Mouse (Mus musculus) retina, postnatal 7 days (tissue): ENCODE measurements at regions not wholly inside any gene's neighbourhood (a gene's known extent, or its start where the extent isn't known, plus 50 kb on each side); places are given as distances from the start of the nearest gene placed in this dataset.

Experiments used
- DNase-seq: peaks from one replicate; pipeline ENCODE4 v3.0.0-alpha.2; 2012; ENCODE audit warnings: low read depth, low spot score

DNA sequence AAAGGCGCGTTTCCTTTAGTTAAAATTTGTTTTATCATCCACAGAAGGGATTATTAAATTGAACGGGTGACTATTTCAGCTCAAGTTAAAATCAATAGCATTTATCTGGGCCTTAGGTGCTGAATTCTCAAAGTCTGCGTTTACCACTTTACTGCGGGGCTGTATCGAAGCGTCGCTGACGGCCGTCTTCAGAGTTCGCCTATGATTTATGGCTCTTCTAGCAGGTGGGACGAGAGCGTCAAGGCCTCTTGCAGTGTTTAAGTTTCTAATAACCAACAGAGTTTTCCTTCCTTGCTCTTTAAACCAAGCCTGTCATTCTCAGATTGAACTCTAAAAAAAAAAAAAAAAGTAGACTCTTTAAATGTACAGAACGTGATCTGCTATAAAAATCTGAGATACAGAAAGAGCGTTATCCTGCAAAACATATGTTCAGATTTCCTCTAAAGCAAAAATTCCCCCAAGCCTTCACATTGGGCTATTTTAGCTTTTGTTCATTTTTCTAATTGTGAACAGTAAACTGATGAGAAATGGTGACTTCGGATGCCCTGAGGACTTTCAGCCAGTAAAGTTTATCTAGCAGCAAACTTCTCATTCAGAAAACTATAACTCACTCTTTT is 246.9 kb downstream of the Rpl36a-ps1 start:
- no peak for DNase-seq

DNA sequence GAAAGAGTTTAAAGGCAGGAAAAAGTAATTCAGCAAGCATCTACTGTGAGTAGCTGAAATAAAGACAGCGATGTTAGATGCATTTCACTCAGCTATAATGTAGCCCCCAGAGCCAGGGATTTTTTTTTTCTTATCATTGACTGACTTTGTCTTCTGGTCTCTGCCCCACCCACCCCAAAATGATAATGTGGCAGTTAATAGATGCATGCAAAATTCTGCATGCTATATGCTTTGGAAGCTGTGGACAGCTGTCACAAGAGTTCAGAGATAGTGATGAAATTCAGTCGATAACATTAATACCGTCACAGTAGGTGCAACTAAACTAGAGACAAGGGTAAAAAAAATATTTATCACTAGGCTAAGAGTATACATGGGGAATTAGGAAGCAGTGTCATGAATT is 263.7 kb downstream of the Rpl36a-ps1 start:
- DNase-seq: no peak

DNA sequence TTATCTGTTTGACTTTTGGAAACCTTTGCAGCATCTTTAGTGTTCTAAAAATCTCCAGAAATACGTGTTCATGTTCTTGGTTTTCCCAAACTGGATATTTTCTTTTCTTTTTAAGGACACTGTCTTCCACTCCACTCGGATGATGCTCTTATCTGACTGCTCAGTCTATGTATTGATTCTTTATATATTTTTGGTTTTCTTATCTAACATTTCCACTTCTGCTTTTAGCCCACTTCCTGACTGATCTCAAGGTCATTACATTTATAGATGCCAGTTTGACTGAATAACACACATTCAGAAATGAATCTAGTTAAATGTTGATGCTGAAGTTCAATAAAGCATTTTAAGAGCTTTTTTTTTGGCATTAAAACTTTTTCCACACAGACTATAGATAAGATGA is 265.3 kb downstream of the Rpl36a-ps1 start:
- DNase-seq: no peak

DNA sequence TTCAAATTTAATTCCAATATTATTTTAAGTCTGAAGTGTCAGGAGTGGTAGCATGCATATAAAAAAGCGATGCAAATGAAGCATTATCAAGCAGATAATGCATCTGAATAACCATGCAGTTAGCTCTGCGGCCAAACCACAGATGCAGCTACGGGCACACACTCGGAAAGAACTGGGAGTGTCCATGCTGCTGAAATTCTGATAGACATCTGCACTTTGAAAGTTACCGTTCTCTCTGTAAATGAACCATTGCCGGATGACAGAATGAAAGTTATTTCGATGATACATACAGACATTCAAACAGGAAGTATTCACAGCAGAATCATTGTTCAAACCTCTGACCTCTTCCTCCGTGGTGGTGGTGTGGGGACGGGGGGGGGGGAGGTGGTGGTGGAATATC is 271.6 kb downstream of the Rpl36a-ps1 start:
- no peak for DNase-seq

DNA sequence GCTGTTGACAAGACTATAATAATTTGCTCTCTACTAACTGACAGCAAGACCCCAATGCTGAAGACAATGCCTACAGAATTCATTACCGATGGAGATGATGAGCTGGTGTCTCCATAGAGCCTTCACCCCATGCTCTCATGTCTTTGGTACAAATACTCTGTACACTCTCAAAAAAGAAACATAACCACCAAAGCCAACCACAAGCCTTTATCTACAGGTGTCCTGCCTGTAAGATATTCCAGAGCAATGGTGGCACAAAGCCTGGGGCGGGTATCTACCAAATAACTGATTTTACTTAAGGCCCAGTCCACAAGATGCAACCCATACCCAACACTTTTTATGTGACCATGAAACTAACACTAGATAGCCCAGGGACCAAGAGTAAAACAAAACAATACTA is 273.1 kb downstream of the Rpl36a-ps1 start:
- DNase-seq: no peak

DNA sequence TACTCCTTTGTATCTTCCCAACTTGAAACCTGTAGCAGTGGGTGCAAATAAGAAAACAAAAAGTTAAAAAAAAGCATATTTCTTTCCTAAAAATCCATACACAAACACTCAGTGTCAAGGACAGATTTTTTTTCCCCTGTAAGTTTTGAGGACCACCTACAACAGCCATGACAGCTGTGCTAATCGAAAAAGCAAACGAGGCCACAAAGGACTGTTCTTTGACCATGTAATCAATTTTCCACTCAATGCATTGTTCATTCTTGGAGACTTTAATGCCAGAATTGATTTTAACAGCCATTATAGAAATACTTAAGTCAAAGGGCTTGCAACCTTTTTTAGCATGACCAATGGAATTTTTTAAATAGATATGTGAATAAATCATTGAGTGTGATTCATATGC is 286.1 kb downstream of the Rpl36a-ps1 start:
- no peak for DNase-seq

DNA sequence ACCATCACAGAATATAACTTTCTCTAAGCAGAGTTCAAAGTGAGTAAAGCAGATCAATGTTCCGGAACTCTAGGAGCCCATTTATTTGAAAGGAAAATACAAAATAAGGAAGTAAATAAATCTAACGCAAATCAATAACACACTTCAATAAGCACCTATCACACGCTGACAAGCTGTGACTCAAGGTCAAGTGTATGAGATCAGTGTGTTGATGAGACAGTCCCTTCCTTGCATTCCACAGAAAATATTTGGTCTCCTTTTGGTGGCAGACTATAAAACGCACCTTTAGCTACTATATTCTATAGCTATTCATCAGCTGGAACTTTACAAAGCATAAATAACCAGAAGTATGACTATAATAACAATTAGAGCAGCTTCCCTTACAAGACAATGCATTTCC is 286.5 kb downstream of the Rpl36a-ps1 start:
- no peak for DNase-seq

DNA sequence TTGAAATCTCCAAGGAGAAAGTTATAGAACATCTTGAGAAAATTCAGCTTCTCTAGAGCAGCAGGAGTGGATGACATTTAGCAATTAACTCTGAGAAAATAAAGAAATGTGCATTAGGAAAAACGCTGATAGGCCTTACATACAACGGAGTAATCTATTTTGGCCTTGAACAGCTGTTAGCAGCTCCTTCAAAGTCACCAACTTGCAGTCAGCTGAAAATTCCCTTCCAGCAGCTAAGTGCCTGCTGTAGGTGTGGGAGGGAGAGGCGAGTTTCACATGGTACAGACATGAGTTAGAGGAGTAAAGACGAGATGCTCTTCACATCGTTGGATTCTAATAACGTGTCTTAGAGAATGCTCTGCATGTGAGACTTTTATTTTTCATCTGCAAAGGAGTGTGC is 290.8 kb downstream of the Rpl36a-ps1 start:
- no peak for DNase-seq

DNA sequence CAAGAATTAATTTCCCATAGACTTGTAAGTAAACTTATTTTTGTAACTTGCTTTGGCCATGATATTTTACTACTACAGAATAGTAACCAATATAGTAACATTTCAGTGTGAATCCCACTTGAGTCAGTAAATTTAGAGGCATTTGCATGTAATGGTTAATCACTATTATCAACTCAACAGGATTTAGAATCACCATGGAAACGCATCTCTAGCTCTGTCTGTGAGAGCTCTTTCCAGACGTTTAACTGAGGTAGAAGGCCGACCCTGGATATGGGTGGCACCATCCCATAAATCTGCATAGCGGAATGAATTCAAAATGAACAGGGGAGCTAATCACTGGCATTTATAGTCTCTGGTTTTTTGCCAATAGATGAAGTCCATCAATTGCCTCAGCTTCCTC is 337.6 kb downstream of the Rpl36a-ps1 start:
- no peak for DNase-seq

DNA sequence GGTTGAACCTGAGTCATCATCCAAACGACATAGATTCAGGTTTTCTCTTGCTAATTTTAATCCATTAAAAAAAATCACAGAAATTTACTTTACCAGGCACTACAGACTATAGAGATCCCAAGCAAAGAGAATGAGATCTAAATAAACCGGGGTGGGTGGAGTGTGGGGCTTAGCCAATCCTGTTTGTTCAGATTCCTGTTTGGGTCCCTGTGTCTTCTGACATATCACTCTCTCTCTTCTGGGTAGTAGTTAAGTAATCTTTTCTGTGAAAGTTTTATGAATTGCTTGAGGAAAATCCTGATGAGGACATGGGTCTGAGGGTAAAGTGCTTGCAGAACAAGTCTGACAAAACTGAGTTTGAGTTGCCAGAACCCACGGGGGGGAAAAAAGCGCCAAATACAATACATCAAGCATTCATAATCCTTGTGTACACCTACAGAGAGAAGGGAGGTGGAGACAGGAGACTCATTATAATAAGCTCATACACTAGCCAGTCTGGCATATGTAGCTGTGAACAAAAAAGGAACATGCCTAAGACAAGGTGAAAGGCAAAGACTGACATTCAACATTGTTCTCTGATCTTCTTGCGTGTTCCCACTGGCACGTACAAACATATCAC is 339.8 kb downstream of the Rpl36a-ps1 start:
- no peak for DNase-seq

DNA sequence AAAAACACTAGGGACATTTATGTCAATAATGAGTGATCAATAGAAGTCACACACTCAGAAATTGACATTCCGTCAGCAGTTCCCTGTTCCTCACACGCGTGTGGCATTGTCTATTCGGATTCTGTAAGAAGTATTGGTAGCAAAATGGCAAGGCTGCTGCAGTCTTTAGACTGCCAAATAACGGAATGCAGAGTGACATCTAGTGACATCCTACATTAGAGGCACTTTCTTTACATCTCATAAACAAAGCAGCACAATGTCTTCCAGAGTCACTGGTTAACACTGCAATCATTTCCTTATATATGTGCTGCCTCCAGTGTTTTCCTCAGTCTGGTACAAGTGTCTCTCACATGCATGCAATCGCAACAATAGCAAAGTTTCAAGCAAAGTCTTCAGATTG is 342.9 kb downstream of the Rpl36a-ps1 start:
- no peak for DNase-seq

DNA sequence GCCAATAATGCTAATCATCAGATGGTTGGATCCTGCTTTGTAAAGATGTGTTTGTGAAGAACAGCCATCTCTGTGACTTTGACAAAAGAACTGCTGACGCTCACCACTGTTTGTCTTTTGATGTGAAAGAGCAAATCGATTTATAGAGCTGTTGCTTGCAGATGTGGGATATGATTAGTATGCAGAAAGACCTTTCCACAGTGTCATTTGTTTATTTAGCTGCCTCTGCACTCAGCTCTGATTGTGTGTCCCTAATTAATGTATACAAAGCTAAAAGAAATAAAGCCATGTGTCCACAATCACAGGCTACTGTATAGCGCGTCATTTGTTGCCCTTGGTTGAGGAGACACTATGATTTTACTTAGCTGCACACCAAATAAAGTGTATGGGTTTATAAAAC is 343.6 kb downstream of the Rpl36a-ps1 start:
- DNase-seq: no peak

DNA sequence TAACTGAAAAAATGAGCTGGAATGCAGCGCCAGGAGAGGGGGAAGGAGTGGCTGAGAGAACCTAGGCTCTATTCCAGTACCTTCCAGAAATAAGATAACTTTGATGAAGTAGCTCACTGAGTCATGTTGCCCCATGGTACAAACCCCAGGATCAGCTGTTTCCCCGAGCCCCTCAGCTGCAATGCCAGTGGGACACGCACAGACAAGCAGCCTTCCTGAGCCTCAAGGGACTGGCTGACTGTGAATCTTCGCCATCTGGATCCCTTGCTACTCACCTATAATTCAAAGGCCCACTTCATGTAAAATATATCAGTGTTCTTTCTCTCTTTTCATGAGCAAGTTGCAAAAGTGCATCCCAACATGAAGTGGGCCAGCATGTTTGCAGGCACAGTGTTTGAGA is 346.5 kb downstream of the Rpl36a-ps1 start:
- no peak for DNase-seq

DNA sequence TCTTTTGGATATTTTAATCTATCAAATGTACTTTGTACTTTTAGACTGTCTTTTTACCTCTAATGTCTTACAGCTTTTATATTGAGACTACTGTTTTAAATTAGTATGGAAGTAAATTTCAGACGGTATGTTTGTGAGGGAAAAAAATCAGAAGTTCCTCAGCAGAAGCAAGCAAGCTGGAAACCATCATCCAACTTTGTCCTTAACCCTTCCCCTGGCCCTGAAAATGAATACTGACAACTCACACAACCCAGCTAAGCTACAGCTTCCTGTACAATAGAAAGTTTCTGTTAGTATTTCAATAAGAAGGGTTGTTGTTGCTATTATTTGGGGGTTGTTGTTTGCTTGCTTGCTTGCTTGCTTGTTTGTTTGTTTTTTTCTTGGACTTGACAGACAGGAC is 350.4 kb downstream of the Rpl36a-ps1 start:
- DNase-seq: no peak

DNA sequence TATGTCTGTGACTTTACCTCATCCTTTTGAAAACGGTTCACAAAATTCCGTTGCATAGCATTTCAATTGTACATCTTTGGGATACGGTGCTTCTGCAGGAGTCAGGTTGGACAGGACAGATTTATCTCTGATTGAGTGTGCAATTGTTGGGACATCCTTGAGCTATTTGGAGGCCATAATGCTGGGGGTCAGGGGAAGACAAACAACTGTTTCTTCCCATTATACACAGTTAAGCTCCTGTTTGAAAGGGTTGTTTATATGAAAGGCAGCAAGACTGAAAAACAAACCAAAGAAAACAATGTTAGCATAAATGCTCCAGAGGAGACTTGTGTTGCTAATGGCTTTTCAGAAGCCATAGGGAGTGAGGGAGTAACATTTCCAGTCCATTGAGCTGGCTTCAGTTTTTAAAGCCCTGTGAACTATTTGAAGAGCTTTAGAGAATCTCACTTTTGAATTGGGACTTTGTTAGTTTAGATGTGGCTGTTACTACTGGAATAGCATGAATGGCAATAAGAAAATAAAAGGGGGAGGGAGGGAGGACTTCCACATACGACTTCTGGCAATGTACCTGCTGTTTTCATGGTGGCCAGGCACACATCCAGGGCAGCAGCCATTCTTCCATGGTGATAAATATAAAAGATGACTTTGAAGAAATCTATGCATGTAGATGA is 351.3 kb downstream of the Rpl36a-ps1 start:
- DNase-seq: no peak

DNA sequence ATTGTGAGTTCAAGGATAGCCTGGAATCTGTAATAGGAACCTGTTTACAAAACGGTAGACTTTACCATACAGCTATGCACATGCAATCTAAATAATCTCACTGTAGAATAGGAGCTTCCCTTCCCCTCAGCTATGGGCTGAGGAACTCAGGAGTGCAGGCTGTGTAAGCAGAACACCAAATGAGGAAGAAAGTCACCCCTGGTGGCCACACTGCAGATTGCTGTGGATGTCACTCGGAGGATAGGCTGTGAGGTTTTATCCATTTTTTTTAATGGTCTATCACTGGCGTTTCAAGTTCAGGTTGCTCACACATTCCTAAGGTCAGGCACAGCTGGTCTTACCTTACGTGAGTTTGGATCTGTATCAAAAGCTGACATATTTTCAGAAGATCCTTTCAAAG is 365.1 kb downstream of the Rpl36a-ps1 start:
- DNase-seq: no peak

DNA sequence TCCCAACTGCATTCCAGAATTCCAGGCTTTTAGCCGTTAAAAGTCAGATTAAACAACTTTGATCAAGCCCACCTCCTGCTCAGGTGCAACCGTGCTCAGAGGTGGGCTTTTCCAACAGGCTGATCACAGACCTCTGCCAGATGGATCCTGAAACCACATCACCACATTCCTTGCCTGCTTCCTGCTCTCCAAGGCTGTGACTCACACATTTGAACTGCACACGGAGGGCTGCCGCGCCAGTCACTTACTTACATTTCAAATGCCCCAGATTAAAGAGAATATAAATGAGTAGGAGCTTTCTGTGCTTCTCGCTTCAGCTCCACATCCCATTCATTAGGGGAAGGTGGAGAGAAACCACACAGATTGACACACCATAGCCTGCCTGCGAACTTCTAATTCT is 367.6 kb downstream of the Rpl36a-ps1 start:
- no peak for DNase-seq

DNA sequence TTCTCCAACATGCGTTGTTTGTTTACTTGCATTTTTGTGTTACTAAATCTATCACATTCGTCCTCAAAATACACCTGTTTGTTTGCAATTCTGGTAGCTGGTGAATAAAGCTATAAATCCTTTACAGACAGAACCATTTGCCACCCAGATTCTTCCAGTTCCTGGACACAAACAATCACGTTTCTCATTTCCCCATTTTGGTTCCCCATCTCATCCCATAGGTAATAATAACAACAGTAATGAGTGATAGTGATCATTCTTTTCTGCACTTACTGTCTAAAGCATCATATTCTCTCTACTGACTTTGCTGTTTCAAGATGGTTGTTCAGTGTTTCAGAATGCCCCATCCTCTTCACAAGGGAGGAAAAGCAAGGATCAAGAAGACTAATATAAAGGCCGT is 368.3 kb downstream of the Rpl36a-ps1 start:
- DNase-seq: no peak

DNA sequence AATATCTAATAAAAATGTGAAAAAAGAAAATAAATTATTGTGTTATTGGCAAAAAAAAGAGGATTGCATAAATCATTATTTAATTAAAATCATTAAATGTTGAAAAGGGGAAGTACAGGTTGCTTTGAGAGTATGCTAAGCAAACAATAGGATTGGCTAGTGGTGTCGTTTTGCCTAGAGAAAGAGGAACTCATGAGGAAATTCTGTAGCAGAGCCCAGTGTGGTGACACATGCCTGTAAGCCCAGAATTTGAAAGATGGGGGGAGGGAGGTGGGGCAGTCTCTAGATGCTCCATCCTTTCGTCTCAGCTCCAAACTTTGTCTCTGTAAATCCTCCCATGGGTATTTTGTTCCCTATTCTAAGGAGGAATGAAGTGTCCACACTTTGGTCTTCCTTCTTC is 388.3 kb downstream of the Rpl36a-ps1 start:
- no peak for DNase-seq

DNA sequence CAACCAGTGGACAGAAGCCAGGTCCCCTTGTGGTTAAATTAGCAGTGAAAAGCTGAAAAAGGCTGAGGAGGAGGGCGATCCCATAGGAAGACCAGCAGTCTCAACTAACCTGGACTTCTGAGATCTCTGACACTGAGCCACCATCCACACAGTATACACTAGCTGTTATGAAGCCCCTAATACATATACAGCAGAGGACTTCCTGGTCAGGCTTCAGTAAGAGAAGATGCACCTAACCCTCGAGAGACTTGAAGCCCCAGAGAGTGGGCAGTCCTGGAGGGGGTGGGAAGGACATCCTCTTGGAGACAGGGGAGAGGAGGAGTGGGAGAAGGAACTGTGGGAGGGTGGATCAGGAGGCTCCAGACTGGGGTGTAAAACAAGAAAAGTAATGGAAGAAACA is 397.9 kb downstream of the Rpl36a-ps1 start:
- DNase-seq: no peak

DNA sequence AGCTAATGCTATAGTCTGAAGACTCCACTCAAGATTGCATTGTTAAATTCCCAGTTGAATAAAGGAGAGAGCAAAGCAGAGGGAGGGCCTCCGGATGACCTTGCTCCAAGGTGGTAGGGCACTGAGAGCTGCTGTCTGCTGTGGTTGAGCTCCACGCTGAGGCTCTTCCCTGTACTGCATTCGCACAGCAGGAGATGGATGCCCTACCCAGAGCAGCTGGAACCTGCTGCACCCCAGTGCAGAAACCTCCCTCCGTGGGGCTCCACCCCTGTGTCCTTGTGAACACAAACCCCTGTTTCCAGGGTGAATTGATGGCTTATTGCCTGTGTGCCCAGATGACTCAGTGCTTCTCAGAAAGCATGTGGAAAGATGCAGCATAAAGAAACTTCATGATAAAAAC is 404.3 kb downstream of the Rpl36a-ps1 start:
- no peak for DNase-seq

DNA sequence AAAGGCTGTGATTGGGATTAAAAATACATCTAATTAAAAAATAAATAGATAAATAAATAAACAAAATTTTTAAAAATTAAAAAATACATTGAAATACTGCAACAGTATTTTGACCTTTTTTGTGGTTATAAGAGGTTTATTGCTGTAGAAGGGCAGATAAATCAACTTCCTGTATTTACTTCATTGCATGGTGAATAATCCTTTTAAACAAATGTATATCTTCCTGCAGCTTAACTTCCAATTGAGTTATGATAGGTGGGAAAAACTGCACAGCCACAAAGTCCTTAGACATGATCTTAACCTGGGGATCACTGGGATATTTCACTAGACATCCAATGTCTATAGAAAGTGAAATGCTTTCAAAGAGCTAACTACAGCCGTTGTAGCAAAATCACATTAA is 402.1 kb upstream of the Dach1 start:
- DNase-seq: no peak

DNA sequence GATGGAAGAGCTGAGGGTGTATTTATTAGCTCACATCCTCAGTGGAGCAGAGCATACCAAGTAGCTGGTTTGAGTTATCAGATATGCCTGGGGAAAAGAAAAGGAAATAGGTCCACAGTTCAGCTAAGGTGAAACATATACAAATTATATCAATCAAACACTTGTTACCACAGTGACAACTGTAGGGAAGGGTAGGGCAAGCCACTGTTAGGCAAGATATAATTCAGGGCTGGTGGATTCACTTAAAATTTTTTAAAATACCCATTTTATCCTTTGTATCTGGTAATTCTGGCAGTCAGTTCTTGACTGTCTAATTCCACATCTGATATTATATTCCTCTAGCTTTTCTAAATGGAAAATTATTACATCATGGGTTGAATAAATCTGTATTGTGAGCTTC is 392.4 kb upstream of the Dach1 start:
- DNase-seq: no peak
